Mouse (Mus musculus): ENCODE results near the gene Gtf2h1.
"Not testable (repeated sequence)": the region's sequence is repeated elsewhere in the genome, so short reads cannot be mapped to it uniquely, and the experiment has no call there.

The Gtf2h1 gene

GRCm38 (mm10) chr7:46795287-46796205, at the start of gene Gtf2h1, which contains the start of gene Hps5:
Gene Gtf2h1 (plus strand): TSS chr7:46796103.
Gene Hps5 (minus strand): TSS chr7:46796064.
- DNase-seq (ENCODE audit: low read depth) = peak; percentile 97

DNA sequence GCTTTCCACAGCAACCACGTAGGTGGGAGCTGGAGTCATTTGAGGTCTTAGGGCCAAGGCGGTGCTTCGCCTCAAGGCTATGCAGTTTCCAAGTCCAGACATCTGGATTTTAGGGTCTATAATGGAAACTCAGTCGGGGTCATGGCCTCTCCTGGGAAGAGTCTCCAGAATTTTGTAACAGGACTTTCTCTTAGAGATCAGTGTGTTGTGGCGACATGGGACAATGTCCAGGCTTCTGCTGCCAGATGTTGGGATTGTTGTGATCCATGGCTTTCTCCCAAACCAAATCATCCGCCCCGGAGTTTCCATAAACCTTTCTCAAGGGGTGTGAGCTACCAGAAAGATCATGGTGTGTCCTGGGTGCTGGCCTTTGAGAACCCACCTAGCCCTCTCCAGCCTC, 49.5 kb upstream of the Gtf2h1 start:
- no peak for DNase-seq (ENCODE audit: low read depth)

- DNase-seq (ENCODE audit: low read depth) = no peak
Observed at GRCm38 (mm10) chr7:46748459-46748858, 47.4 kb upstream of the Gtf2h1 start.

GRCm38 (mm10) chr7:46751490-46751889, 44.4 kb upstream of the Gtf2h1 start, which contains the start of gene Saa2:
Gene Saa2 (plus strand): TSS chr7:46751790.
- DNase-seq (ENCODE audit: low read depth) = no peak

DNA sequence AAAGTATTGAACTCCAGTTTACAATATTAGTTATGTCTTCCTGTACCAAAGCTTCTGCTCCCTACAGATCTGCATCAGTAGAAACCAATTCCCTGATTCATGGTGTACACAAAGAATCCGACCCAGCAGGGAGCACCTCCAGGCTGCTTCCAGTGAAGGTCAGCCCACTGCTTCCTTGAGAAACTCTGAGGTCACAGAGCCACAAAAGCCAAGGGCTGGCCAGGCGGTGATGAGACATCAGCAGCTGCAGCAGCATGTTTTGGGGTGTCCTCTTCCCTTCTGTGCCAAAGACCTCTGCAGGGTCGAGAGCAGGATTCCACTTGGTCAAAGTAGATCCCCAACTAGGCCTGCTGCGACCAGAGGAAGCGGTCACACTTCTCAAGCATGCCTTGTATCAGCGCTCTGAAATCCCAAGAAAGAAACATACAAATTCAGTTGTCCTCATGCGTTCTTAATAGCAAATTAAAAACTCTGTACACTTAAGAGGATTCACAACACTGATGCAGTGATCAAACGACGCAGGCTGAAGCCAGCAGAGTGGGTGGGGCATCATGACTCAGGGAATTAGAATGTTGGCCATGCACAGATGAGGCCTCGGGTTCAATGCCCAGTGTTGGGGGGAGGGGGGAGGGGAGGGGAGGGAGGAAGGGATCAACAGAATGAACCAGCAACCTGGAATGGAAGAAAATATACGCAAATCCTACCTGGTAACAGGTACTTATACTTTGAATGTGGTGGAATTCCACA, 34.7 kb upstream of the Gtf2h1 start:
- DNase-seq (ENCODE audit: low read depth) = no peak

GRCm38 (mm10) chr7:46762601-46763000, 33.3 kb upstream of the Gtf2h1 start:
- DNase-seq (ENCODE audit: low read depth) = no peak

GRCm38 (mm10) chr7:46764672-46765071, 31.2 kb upstream of the Gtf2h1 start:
- DNase-seq (ENCODE audit: low read depth) = no peak

DNA sequence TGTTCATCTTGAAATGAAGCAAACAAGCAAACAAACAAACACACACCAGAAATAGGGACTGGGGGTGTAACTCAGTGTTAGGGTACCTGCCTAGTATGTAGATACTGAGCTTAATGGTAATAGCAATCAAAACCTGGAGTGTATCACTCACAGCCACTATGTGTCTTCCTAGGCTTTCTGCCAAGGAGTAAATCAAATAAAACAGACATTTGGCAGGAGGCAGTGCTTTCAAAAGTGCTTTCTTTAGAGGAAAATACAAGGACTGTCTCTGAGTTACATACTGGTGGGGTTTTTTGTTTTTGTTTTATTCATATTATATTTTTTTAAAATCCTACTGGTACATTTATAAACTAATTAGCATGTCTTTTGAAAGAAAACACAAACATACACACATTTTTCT, 28.5 kb upstream of the Gtf2h1 start:
- DNase-seq (ENCODE audit: low read depth) = no peak

DNA sequence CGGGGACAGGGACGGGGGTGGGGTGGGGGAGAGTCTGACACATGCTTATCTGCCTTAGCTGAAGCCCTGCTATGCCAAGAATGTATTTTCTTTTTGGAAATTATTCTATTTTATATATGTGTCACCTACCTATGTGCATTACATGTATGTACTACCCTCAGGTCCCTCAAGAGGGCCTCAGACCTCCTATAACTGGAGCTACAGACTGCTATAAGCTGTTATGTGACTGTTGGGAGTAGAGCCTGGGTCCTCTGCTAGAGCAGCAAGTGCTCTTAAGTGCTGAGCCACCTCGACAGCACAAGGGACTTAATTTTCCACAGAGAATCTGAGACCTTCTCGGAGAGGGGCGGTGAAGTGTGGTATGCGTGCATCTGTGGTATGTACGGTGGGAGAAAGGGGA, 27.5 kb upstream of the Gtf2h1 start:
- no peak for DNase-seq (ENCODE audit: low read depth)

DNA sequence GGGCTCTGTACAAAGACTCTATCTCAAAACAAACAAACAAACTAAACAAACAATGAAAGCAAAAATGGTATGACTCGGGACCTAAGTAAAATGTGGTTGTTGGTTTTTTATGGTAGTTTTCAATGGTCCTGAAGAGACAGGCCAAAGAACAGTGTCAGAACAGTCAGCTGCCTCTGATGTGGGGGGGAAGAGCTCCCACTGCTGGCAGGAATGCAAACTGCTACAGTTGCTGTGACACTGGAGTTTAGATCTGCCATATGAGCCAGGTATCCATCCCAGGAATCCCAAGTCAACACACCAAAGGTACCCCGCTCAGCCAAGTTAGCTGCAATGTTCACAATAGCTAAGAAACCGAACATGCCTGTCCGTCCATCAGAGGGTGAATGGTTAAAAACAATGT, 25.2 kb upstream of the Gtf2h1 start:
- DNase-seq (ENCODE audit: low read depth) = peak; percentile 44

DNA sequence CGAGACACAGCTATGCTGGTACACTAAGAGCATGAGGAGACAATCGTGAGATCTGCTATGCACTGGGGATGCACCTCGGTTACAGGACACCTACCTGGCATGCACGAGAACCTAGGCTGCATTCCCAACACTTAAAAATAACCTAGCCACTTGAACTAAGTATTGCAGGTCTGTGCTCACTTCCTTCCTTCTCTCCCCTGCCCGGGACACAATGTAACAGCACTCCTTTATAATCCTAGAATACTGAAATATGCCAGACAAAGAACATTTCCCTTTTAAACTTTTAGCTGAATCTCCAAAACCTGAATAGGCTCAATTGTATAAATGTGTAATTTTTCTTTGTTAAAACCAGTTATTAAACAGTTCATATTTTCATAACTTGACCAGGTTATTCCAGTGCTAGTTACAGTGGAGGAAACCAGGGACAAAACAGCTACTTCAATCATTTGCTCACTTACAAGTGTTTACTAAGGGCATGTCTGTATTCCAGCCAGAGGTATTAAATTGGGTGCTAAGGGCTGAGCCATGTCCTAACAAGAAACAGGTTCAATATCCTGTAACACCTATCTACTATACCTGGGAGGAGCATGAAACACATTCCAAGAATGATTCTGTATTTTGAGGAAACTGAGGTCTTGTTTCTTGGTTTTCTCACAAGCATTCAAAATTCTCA, 6.6 kb upstream of the Gtf2h1 start:
- no peak for DNase-seq (ENCODE audit: low read depth)

DNA sequence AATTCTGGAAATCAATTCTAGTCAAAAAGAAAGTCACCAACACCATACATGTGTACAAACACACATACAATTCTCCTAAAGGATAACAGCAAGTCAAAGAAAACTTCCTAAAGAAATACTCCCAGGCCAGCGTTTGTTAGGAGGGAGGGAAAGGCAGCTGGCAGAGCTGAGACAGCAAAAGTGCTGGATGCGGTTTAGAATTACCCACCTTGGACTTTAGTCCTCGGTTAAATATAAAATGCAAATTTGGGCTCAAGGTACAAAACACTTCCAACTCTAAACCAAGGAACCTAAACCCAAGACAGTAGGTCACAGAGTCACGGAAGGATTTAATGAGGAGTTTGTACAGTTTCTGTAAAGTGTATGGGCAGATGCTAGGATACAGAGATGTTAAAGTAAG, 2.0 kb upstream of the Gtf2h1 start:
- no peak for DNase-seq (ENCODE audit: low read depth)

DNA sequence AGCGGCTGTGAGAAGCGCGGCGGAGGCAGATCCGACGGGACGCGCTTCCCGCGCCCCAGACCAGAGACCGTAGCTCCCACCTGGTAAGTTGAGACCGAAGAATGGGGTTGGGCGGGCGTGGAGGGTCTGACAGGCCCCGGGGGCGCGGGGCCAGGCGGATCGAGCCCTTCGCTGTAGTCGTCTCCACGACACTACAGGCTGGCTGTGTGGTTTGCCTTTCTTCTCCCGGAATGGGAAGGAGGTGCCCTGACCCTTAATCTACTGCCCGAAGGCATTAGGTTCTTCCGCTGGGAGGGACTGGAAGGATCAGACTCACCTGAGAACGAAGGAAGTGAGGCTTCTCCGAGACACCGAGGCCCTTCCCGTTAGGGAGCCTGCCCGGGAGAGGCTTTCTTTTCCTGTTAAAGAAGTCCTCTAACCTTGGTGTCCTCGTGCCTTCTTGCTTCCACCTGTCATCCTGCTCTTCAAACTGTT, 340 bp downstream of the Gtf2h1 start:
- no peak for DNase-seq (ENCODE audit: low read depth)

GRCm38 (mm10) chr7:46796779-46797178, 876 bp downstream of the Gtf2h1 start:
- no peak for DNase-seq (ENCODE audit: low read depth)

- DNase-seq (ENCODE audit: low read depth) = no peak
Observed at GRCm38 (mm10) chr7:46810325-46810724, 14.4 kb downstream of the Gtf2h1 start.

GRCm38 (mm10) chr7:46814012-46814411, 18.1 kb downstream of the Gtf2h1 start:
- no peak for DNase-seq (ENCODE audit: low read depth)

- DNase-seq (ENCODE audit: low read depth) = not testable (repeated sequence)
Observed at GRCm38 (mm10) chr7:46820876-46821632, 25.2 kb downstream of the Gtf2h1 start.

DNA sequence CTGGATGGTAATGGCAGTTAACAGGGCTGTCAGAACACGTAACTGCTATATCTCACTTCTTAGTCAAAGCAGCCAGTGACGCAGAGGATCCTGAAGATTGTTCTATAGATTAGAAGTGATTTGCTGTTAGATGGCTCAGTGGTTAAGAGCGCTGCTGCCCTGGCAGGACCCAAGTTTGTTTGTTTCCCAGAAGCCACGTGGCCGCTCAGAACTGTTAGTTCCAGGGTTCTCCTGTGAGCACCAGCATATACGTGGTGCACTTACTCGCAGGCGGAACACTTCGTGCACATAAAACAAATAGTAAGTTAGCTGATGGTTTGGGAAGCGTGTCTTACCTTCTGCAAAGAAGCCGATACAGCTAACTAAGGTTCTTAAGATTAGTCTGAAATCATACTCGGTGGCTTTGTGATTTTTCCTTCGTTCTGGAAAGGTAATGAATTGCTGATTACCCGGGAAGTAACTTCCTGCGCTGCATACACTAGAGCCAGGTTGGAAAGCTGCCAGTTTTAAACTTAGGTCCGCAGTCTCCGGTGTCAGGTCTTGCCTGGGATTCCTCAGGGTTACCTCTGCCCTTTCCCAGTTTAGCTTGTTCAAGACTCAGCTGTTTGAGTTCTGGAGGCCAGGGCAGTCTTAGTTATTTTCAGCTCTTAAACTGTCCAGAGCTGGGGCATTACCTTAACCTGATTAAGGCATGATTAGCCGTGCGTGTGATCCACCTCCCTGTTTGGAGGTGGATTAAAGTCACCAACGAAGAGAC, 31.3 kb downstream of the Gtf2h1 start:
- DNase-seq (ENCODE audit: low read depth) = no peak

- DNase-seq (ENCODE audit: low read depth) = no peak
Observed at GRCm38 (mm10) chr7:46827803-46828184, 31.9 kb downstream of the Gtf2h1 start.

DNA sequence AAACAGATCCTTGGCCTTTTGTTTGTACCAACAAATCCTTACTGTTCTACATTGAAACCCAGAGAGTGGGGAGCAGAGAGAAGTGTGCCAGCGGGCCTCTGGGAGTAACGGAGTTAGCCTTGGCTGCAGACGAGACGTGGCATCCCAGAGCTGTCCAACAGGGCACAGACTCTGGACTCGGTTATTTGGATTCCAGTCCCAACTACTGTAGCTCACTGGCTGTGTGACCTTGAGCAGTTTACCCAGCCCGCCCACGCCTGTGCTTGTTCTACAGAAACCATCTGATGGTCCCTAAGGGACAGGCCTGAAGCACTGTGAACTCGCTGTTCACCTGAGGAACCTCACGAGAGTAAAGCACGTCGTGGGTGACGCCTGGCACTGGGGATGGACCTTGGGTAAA, 34.0 kb downstream of the Gtf2h1 start:
- DNase-seq (ENCODE audit: low read depth) = no peak

Data from c-Kit-positive CD71-positive TER-119-negative erythroid progenitor cells, embryonic 14.5 days (primary cell).